Mouse (Mus musculus) ovary, adult 2 months (tissue): ENCODE measurements around the gene Sec11a. TPM values are rescaled to one million over a fixed set of nuclear protein-coding genes. Genes with fewer than 3 reads are reported as not detected.

ENCODE experiments used
- polyA plus RNA-seq: library from polyadenylated mRNA; depleted of rRNA; stranded (reverse); fragments of >200 nt; gene quantifications from 2 replicates; pipeline ENCODE4 v1.2.3, GENCODE M21; 2012; rRNA removed

Sec11a gene
- polyA plus RNA-seq, result 51.6 and 65.4 TPM in 2 replicates

GRCm38 (mm10) chr7:80947445-80948350, at the start of gene Sec11a:
Sec11a (minus strand) TSS chr7:80947780.

GRCm38 (mm10) chr7:80992980-80993833, 45.6 kb upstream of the Sec11a start, which contains the start of gene Zfp592:
Zfp592 (plus strand) TSS chr7:80993681.

GRCm38 (mm10) chr7:80904921-80905515, 42.6 kb downstream of the Sec11a start, which contains the start of gene Nmb:
Nmb (minus strand) TSS chr7:80905076.

DNA sequence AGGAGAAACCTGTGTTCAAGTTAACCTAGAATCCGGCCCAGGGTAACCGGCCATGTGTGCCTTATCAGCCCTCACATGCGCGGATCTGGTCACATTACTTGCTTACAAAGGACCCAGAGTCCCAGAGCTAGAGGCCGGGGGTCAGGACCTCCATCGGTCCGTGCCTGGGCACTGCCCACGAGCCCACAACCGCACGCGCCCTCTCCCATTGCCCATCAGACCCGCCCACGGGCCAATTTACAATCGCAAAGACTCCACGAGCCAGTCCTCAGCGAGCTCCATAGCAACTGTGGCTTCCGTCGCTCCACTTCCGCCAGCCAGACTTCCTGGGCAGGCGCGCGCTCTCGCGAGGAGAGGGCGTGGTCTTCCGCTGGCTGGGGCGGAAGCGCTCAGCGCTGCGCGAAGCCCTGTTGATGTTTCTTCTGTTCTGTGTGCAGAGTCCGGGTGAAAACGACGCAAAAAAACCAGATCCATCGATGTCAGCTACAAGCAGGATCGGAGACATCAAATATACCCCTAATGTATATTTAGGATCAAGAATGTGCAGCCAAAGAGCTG, 46.6 kb downstream of the Sec11a start, which contains the start of gene Wdr73:
Gene Wdr73, minus strand, starts transcription at position 326 of the 558 bp plus-strand sequence.

GRCm38 (mm10) chr7:80860729-80861274, 86.8 kb downstream of the Sec11a start, which contains the start of gene Zscan2:
Zscan2 (plus strand) TSS chr7:80860920.

Other genes with a start within 250 kb of the Sec11a start
- gene Iqgap1, start 121.8 kb downstream of the Sec11a start, polyA plus RNA-seq, result 37.6 and 38.3 TPM in 2 replicates
- gene Zscan2, start 86.9 kb downstream of the Sec11a start, polyA plus RNA-seq, result 12.0 and 12.9 TPM in 2 replicates
- gene Wdr73, start 46.5 kb downstream of the Sec11a start, polyA plus RNA-seq, result 25.9 and 33.4 TPM in 2 replicates
- 8.6 and 11.5 TPM in 2 replicates for gene Nmb, start 42.7 kb downstream of the Sec11a start, polyA plus RNA-seq
- 20.3 and 27.9 TPM in 2 replicates for gene Zfp592, start 45.9 kb upstream of the Sec11a start, polyA plus RNA-seq
- 1.6 and 1.9 TPM in 2 replicates for gene Alpk3, start 109.8 kb upstream of the Sec11a start, polyA plus RNA-seq
- 1.0 and 1.5 TPM in 2 replicates for gene Slc28a1, start 167.0 kb upstream of the Sec11a start, polyA plus RNA-seq